Mouse (Mus musculus) ES-CJ7 (cell line): ENCODE data around the gene Mrgpra6.

Experiments
- DNase-seq: peaks from one replicate; pipeline ENCODE4 v3.0.0; 2011; ENCODE audit warnings: low read depth, low spot score

Gene Mrgpra6

DNA sequence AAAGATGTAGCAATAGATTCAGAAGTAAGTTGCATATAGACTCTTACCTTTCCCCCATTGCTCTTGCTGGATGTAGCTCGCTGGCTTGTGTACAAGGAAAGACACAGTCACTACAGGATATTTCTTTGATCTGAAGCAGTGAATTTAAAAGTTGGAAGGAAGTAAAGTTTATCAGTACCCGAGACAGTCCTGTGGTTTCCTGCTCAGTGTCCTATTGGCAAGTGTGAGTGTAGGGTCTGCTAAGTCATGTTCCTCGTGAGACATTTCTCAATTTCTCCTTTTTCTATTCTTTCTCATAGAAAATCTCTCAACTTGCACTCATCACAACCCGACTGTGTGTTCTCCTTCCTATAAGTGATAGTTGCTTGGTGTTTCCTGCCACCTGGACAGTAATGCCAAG lies at the start of gene Mrgpra6:
TSS of gene Mrgpra6 (minus strand) at position 91 of the 400 bp plus-strand sequence.
- no peak for DNase-seq

DNA sequence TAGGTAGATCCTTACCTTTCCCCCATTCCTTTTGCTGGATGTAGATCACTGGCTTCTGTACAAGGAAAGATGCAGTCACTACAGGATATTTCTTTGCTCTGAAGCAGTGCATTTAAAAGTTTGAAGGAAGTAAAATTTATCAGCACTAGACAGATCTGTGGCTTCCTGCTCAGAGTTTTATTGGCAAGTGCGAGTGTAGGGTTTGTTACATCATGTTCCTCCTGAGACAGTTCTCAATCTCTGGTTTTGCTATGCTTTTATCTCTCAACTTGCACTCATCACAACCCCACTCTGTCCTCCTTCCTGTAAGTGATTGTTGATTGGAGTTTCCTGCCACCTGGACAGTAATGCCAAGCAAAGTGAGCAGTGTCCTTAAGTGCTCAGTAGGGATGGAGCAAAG lies 48.0 kb upstream of the Mrgpra6 start, which contains the start of gene Mrgpra9:
TSS of gene Mrgpra9 (minus strand) at position 79 of the 400 bp plus-strand sequence.
- no peak for DNase-seq

DNA sequence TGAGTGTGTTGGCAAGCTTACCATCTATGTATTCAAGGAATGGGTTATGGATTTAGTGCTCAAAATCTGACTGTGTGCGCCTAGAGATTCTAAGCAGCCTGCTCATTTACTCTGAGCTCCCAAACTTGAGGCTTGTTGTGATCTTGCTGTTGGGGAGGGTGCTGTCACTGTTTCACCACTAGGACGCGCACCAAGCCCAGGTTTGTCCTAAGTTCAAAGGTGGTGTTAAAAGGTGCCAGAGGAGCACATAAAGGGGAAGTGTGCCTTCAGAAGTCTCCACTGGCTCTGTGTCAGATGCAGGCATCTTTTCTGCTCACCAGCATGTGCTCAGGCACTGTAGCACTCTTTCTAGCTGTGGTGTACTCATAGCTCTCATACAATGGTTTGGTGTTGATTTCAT lies 39.9 kb upstream of the Mrgpra6 start:
- DNase-seq: peak; percentile 35

DNA sequence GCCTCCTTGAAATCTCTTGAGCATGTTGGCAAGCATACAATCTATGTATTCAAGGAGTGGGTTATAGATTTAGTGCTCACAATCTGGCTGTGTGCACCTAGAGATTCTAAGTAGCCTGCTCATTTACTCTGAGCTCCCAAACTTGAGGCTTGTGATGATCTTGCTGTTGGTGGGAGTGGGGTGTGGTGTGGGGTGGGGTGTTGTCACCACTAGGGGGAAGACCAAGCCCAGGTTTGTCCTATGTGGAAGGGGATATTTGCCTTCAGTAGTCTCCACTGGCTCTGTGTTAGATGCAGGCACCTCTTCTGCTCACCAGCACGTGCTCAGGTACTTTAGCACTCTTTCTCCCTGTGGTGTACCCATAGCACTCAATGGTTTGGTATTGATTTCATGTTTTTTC lies 9.4 kb downstream of the Mrgpra6 start:
- DNase-seq: no peak

DNA sequence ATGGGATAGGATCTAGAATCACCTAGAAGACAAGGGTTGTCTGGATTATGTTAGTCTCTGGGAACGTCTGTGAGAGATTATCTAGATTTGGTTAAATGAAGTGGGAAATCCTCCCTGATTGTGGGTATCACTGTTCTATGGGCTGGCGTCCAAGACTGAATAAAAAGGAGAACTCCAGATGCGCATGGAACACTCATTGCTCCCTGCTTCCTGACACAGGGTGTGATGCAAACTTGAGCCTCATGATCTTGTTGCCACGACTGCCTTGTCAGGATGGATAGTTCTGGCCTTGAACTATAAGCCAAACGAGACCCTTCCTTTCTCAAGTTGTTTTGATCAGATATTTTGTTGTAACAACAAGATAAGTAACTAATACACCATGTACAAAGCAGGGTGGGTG lies 33.9 kb downstream of the Mrgpra6 start:
- DNase-seq: no peak

DNA sequence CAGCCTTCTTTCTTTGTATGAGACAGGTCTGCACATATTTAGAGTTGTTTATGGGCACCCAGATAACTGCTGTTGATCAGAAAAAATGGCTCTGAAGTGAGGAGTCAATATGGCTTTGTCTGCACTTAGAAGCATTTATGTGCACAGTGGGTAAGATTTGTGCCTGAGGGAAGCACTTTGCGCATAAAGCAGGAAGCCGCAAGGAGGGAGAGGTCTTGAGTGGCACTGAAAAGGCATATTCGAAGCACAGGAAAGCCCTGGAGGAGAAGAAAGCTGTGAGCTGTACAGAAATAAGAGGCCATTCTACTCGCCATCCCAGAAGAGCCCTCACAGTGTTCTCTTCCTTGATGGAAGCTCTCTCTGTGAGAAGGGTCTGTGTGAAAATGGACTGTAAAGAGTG lies 39.7 kb downstream of the Mrgpra6 start:
- no peak for DNase-seq

DNA sequence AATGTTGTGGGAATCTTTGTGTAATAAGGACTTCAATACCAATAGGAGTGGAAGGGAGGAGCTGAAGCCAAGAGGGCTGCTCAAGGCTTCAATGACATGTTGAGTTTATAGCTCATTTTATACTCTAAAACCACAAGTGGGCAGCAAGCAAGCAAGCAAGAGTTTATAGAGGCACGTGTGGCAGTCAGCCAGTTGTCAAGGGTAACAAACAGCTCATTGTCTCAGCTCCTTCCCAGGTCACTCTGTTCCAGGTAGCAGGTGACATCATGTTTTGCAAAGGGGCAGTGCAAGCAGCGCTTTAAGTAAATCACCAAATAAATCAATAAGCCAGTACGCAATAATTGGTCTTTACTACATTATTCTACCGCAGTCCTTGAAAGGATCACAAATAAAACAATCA lies 41.5 kb downstream of the Mrgpra6 start:
- DNase-seq: no peak

DNA sequence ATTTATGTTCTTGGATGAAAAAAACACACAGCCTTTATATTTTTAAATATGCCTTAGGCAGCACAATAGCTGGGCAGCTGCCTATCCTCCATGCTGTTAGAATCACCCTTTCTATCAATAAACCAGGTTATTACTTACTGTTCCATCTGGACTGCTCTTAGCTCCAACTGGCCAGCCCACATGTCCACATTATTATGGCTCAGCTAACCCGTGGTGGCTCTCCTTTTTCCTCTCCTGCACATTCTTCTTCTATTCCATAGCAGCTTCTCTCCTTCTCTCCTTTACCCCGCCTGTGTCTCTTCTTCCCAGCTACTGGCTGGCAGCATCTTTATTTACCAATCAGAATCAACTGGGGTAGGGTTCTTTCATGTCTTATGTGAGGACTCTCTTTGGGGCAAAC lies 46.3 kb downstream of the Mrgpra6 start:
- no peak for DNase-seq

DNA sequence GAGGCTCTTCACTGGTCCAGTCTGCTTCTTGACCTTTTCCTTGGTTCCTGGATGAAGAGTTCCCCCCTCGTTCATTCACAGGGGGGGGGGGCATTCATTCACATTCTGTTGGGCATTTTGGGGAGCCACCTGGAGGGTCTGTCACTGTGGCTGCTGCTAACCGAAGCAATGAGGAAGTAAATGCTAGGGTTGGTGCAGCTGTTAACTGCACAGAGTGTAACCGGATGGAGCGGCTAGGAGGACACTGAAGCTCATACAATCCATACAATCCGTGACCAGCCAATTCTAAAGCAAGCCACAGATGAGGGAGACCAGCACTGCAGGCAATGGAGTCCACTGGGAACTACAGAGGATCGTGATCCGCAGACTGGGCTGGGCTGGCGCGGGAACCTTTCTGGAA lies 47.0 kb downstream of the Mrgpra6 start:
- DNase-seq: no peak

DNA sequence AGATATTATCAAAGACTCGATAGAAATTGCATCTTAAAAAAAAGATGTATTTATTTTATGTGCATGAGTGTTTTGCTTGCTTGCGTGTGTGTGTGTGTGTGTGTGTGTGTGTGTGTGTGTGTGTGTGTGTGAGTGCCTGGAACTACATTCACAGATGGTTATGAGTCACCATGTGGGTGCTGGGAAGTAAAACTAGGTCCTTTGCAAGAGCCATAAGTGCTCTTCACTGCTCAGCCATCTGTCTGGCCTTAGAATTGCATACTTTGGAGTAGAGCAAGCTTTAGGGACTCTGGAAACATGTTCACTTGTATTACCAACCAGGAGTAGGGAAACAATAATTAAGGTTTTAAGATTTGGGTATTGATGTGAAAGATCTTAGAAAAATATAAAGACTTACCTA lies 48.9 kb downstream of the Mrgpra6 start:
- DNase-seq: no peak

DNA sequence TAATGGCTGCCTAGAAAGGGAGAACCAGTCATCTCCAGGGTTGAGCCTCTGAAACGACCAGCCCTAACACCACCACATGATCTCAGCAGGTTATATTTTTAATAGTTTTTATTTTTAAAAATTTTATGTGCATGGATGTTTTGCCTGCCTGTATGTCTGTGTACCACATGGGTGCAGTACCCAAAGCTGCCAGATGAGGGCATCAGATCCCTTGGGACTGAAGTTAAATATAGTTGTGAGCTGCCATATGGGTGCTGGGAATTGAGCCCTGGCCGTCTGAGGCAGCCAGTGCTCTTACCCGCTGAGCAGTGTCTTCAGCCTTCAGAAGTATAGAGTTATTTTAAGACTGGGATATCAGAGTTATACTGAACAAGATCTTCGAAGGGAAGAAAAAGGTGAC lies 49.3 kb downstream of the Mrgpra6 start:
- DNase-seq: peak; percentile 53

DNA sequence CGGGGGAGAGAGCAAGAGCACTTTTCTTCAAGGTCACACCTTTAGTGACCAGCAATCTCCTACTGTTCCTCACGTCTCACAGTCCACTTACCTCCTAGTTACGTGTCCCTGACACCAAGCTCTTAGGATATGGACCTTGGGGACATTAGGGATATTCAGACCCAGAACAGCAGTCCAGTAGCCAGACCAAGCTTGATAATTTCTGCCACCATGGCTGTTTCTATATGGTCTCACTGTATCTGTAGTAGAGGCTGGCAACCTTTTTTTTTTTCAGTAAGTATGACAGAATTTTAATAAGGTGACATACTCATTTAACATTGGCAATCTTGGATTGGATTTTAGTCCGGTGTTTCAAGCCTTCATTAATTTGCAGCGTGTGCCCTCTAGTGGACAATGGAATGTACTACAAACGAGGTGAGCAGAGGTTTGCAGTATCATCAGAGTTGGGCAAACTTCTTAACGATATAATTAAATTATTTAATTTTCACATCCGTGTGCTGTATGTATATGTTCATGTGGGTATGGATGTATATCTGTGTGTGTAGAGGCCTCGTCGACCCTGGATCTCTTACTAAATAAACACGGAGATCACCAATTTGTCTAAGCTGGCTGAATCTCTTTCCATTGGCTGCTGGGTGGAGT lies 54.2 kb downstream of the Mrgpra6 start:
- peak; percentile 42 for DNase-seq

DNA sequence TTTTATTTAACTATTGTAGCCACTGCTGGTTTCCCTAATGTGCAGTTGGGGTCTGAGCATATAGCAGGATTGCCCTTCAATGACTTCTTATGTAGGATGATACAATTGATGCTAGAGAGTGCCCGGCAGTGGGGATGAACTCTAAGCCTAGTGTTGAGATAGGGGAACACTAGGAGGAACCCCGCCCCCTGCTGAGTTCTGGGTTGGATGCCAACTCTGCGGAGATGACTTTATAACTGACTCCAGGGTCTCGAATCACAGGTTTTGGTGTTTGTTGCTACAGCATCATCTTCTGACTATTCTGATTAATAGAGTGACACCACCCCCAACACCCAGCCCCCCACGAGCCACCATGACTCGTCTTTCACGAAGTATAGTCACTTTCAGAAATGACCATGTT lies 56.4 kb downstream of the Mrgpra6 start:
- DNase-seq: no peak

DNA sequence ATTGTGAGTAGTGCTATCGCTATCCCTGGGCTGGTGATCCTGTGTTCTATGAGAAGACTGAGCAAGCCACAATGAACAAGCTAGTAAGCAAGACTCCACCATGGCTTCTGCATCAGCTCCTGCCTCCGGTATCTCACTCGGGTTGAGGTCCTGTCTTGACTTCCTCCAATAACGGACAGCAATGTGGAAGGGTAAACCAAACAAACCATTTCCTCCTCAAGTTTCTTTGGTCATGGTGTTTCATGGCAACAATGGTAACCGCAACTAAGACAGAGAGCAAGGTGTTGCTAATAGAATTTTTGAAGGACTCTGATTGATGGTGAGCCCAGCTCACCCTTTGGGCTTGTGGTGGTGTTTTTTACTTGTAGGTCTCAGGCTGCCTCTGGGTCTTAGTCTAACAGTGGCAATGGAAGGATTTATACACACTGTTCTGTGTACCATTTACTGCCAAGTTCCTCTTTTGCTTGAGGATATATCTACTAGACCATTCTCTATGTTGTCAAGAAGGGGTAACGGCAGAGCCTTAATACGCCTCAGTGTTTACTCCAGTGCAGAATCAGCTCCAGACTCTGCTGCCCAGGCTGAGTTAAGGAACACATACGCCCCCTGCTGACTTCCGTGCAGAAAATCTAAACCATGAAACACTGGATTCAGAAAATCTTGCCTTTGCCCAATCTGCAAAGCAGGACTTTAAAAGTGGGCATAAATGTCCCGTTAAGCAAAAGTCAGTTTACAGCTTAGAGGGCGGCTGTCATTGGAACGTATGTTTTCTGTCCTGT lies 58.5 kb downstream of the Mrgpra6 start:
- peak; percentile 40 for DNase-seq

DNA sequence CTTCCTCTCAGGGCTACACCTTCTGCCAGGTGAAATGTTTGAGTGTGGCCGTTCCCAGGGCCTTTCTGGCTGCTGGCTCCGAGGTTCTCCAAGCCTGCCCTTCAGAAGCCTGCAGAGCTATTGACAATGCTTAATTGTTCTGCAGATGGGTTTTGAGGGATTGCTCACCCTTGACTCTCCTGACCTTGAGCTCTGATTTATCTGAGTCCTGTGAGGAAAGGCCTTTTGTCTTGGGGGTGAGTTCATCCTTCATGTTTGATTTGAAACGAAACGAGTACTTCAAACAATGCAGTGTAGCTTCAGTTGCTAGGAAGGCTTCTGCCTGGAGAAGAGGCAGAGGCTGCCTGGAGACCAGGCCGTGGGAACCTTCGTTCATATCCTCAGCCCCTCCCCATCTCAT lies 60.4 kb downstream of the Mrgpra6 start:
- peak; percentile 79 for DNase-seq

DNA sequence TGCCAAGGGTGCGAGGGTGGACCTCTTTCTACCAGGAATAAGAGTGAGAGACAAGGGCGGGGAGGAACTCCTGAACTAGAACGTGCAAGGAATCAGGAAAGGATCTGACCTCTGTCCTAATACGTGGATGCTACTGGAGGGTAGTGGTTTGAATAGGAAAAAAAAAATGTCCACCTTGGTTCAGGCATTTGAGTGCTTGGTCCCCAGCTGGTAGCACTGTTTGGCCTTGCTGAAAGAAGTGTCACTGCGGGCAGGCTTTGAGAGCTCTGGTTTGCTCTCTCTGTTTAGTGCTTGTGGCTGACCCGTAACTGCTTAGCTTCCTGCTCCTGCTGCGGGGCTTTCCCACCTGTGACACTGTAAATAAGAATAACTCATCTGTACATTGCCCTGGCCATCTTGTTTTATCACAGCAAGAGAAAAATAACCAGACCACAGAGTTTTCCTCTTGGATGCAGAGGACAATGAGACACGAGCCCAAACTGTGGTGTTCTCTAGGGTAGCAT lies 64.8 kb downstream of the Mrgpra6 start:
- no peak for DNase-seq
